ENCODE assay signal across 8 mouse cellular contexts in the genomic region with DNA sequence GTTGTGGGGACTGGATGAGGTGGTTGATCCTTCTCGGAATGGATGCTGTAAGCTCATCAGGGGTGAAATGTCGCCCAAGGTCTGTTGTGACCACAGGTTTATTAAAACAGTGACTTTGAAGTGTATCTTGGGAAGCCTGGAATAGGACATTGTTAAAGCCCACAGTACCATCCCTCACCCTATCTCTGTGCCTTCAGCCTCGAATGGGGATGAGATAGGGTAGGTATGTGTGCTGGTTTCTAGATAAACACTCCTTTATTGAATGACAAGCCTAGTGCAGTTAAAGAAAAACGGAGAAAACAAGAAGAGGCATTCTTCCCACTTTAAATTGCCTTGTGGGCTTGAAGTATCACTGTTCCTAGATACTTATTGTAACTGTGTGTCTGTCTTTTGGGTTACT. TPM values are rescaled to one million over a fixed set of nuclear protein-coding genes. Genes with fewer than 3 reads are reported as not detected.
A peak's percentile ranks its signal among the peaks of the same experiment; 100 is the strongest.
DNase-seq lines count a peak whose midpoint lies in the region; ATAC-seq and TF ChIP-seq lines count a peak whose summit lies in the region.
"Had no signal": no experiment of that assay in that cellular context is flagged by ENCODE, and none has a peak within 500 bp of the region (broad histone marks: within the 10 kb centered on the region; RNA-seq: fewer than 3 reads in every experiment).

No protein-coding gene starts in this region.

- H3K9me3 ChIP-seq in kidney, postnatal 0 days (replicated peaks; ENCODE audit: low read length) = no peaks in the 10 kb centered on the region
- H3K9me3 ChIP-seq in forebrain, postnatal 0 days (ENCODE audit: low read length) = no peaks in the 10 kb centered on the region
- no peaks in the 10 kb centered on the region for H3K9me3 ChIP-seq in limb, embryonic 15.5 days
- H3K9me3 ChIP-seq in neural tube, embryonic 15.5 days (replicated peaks) = no peaks in the 10 kb centered on the region

- no peaks in the 10 kb centered on the region for H3K36me3 ChIP-seq in kidney, postnatal 0 days (ENCODE audit: insufficient read depth, low read length)
- no peaks in the 10 kb centered on the region for H3K36me3 ChIP-seq in forebrain, postnatal 0 days (ENCODE audit: insufficient read depth)
- H3K36me3 ChIP-seq in limb, embryonic 15.5 days = no peaks in the 10 kb centered on the region
- no peaks in the 10 kb centered on the region for H3K36me3 ChIP-seq in neural tube, embryonic 15.5 days

- H3K4me3 ChIP-seq in kidney, postnatal 0 days (replicated peaks; ENCODE audit: low read depth, low read length) = no peak overlapping the region
- peak overlapping the region; percentile 65; the same call in 1 of the 2 replicates for H3K4me3 ChIP-seq in forebrain, postnatal 0 days (ENCODE audit: low read depth, low read length)
- peak overlapping the region; percentile 61; the same call in 1 of the 2 replicates for H3K4me3 ChIP-seq in limb, embryonic 15.5 days
- peak overlapping the region; percentile 68; the same call in 1 of the 2 replicates for H3K4me3 ChIP-seq in neural tube, embryonic 15.5 days (replicated peaks)

- TF ChIP-seq CTCF in kidney, postnatal 0 days (IDR thresholded peaks at IDR 0.05; ENCODE audit: low read depth) = no peak
- TF ChIP-seq CTCF in forebrain, postnatal 0 days (IDR thresholded peaks at IDR 0.05; ENCODE audit: low read depth) = no peak

- 0 out of 2 replicates have a peak overlapping the region, but pooled peaks have one; percentile 80 for H3K9ac ChIP-seq in kidney, postnatal 0 days (ENCODE audit: low read depth, low read length)
- peak overlapping the region; percentile 87; the same call in 1 of the 2 replicates for H3K9ac ChIP-seq in forebrain, postnatal 0 days
- no peak overlapping the region for H3K9ac ChIP-seq in limb, embryonic 15.5 days
- H3K9ac ChIP-seq in neural tube, embryonic 15.5 days (replicated peaks) = peak overlapping the region; percentile 75; the same call in 1 of the 2 replicates

- no peak overlapping the region for H3K27ac ChIP-seq in kidney, postnatal 0 days
- H3K27ac ChIP-seq in forebrain, postnatal 0 days (ENCODE audit: low read depth, low read length) = no peak overlapping the region; the same call in 1 of the 2 replicates
- no peak overlapping the region for H3K27ac ChIP-seq in limb, embryonic 15.5 days
- H3K27ac ChIP-seq in neural tube, embryonic 15.5 days (replicated peaks) = no peak overlapping the region

- H3K4me1 ChIP-seq in kidney, postnatal 0 days (replicated peaks; ENCODE audit: insufficient read depth, low read length) = peaks cover 8% of the 10 kb centered on the region; the same call in 1 of the 2 replicates
- peaks cover 15% of the 10 kb centered on the region; the same call in 1 of the 2 replicates for H3K4me1 ChIP-seq in forebrain, postnatal 0 days (ENCODE audit: insufficient read depth)
- H3K4me1 ChIP-seq in limb, embryonic 15.5 days = peaks cover 16% of the 10 kb centered on the region
- H3K4me1 ChIP-seq in neural tube, embryonic 15.5 days = peaks cover 31% of the 10 kb centered on the region

- DNase-seq in kidney, postnatal 0 days (ENCODE audit: low spot score) = no peak
- DNase-seq in kidney, adult 9 months = no peak
- no peak for DNase-seq in forebrain, postnatal 0 days
- no peak for DNase-seq in frontal cortex, adult 2 months (ENCODE audit: extremely low spot score in 1 of 2, low spot score in 1 of 2)
- DNase-seq in gastrocnemius, postnatal 36 days = no peak

- intact Hi-C loops in gastrocnemius, postnatal 36 days (cut with DNase I) = no loop called here

- H3K4me2 ChIP-seq in kidney, postnatal 0 days (ENCODE audit: low read length) = peak overlapping the region; percentile 75
- H3K4me2 ChIP-seq in forebrain, postnatal 0 days (ENCODE audit: low read depth) = peak overlapping the region; percentile 98; the same call in 1 of the 2 replicates
- H3K4me2 ChIP-seq in limb, embryonic 15.5 days = peak overlapping the region; percentile 99
- H3K4me2 ChIP-seq in neural tube, embryonic 15.5 days = peak overlapping the region; percentile 97

- ATAC-seq in kidney, postnatal 0 days (replicated peaks; ENCODE audit: low FRiP score, low read depth) = no peak
- no peak for ATAC-seq in forebrain, postnatal 0 days
- no peak for ATAC-seq in limb, embryonic 15.5 days (ENCODE audit: insufficient number of reproducible peaks, low FRiP score, low TSS enrichment, low read depth)
- ATAC-seq in neural tube, embryonic 15.5 days (ENCODE audit: low FRiP score) = no peak

- no peaks in the 10 kb centered on the region for H3K27me3 ChIP-seq in kidney, postnatal 0 days (ENCODE audit: insufficient read depth, low read length)
- H3K27me3 ChIP-seq in forebrain, postnatal 0 days (ENCODE audit: insufficient read depth, low read length) = no peaks in the 10 kb centered on the region
- peaks cover 32% of the 10 kb centered on the region for H3K27me3 ChIP-seq in limb, embryonic 15.5 days
- no peaks in the 10 kb centered on the region for H3K27me3 ChIP-seq in neural tube, embryonic 15.5 days (replicated peaks)
- H3K27me3 ChIP-seq: Patski had no signal

- 50% methylated on average over 4 of the region's 4 CpGs for WGBS in kidney, postnatal 0 days
- WGBS in forebrain, postnatal 0 days = 51% methylated on average over 4 of the region's 4 CpGs
- 51% methylated on average over 4 of the region's 4 CpGs for WGBS in limb, embryonic 15.5 days
- WGBS in neural tube, embryonic 15.5 days = 58% methylated on average over 4 of the region's 4 CpGs

RNA-seq across cellular contexts. Expression of gene Ddah1, which starts 0.6 kb away (rescaled TPM):
- 108 and 119 TPM in 2 replicates for polyA plus RNA-seq in kidney, postnatal 0 days (2015; fragmentation: Nextera tagmentation; extraction: Ambion mirVana)
- 112 and 147 TPM in 2 replicates for total RNA-seq in forebrain, postnatal 0 days (2014; rRNA removed)
- 168 and 206 TPM in 2 replicates for polyA plus RNA-seq in forebrain, postnatal 0 days (2015; fragmentation: Nextera tagmentation; extraction: Ambion mirVana)
- 48.5 and 50.3 TPM in 2 replicates for polyA plus RNA-seq in limb, embryonic 15.5 days (2015; fragmentation: Nextera tagmentation; extraction: Ambion mirVana)
- polyA plus RNA-seq in neural tube, embryonic 15.5 days (2015; fragmentation: Nextera tagmentation; extraction: Ambion mirVana) = 108 and 123 TPM in 2 replicates
- polyA plus RNA-seq in frontal cortex, adult 2 months (2012; rRNA removed) = 89.1 and 90.1 TPM in 2 replicates
- total RNA-seq in gastrocnemius, postnatal 36 days (2021) = 1 to 10 TPM; 2.7 to 4.0 TPM
